Mouse (Mus musculus): ENCODE results near the gene Zfp942. TPM values are rescaled to one million over a fixed set of nuclear protein-coding genes. Genes with fewer than 3 reads are reported as not detected.
"Not testable (repeated sequence)": the region's sequence is repeated elsewhere in the genome, so short reads cannot be mapped to it uniquely, and the experiment has no call there.

The Zfp942 gene
- total RNA-seq (2021): 1 to 10 TPM; 7.6 to 8.7 TPM
- long read RNA-seq, experiment 1, partial matches to known transcripts: 0 of 11 reads
- long read RNA-seq, experiment 1, other reads (novel, unspliced or antisense): 8 of 11 reads
- long read RNA-seq, experiment 2, transcript Zfp942-202 (6 exons, 3,265 nt): major isoform, 6 of 16 reads
- long read RNA-seq, experiment 2, partial matches to known transcripts: 1 of 16 reads
- long read RNA-seq, experiment 2, other reads (novel, unspliced or antisense): 6 of 16 reads

GRCm38 (mm10) chr17:21962107-21962907 is at the start of gene Zfp942, which contains the start of gene Zfp943:
Gene Zfp942, minus strand, starts transcription at chr17:21962464.
Gene Zfp943, plus strand, starts transcription at chr17:21962552.
- DNase-seq: peak; percentile 75 to 76
- intact Hi-C loops (cut with DNase I): loop anchor here (10.0 kb wide), 1 partner anchor 402 kb away; the partner anchor contains the start of genes Zfp758 and Zfp944

- DNase-seq: no peak
- intact Hi-C loops (cut with DNase I): loop anchor here (10.0 kb wide), 1 partner anchor 401 kb away; the partner anchor contains the start of genes Zfp758 and Zfp944
These were observed 1.0 kb upstream of the Zfp942 start for GRCm38 (mm10) chr17:21963302-21963701.

GRCm38 (mm10) chr17:21909456-21910052 is 52.7 kb downstream of the Zfp942 start, which contains the start of gene Zfp995:
Gene Zfp995, minus strand, starts transcription at chr17:21909926.
- peak; percentile 52 to 68 for DNase-seq
- intact Hi-C loops (cut with DNase I): not testable (repeated sequence)

GRCm38 (mm10) chr17:21909039-21909438 is 53.2 kb downstream of the Zfp942 start:
- intact Hi-C loops (cut with DNase I): no loop called here

More at GRCm38 (mm10) chr17:21909039-21909438, 53.2 kb downstream of the Zfp942 start:
- DNase-seq: no peak

Other genes with a start within 250 kb of the Zfp942 start
- gene Zfp229, start 231.7 kb downstream of the Zfp942 start, total RNA-seq (2021): 1 to 10 TPM; 7.4 to 7.5 TPM
- gene Zfp820, start 116.7 kb downstream of the Zfp942 start, total RNA-seq (2021): 1 to 10 TPM; 1.7 to 2.2 TPM
- 1 to 10 TPM; 1.6 TPM for gene Zfp995, start 52.5 kb downstream of the Zfp942 start, total RNA-seq (2021)
- gene Zfp943, start 88 bp upstream of the Zfp942 start, total RNA-seq (2021): 10 to 100 TPM; 17.4 to 18.3 TPM
- gene Zfp947, start 203.7 kb upstream of the Zfp942 start, total RNA-seq (2021): 1 to 10 TPM in 1 of 2 experiments, under 1 TPM in 1; 0.88 to 1.0 TPM

Data from heart, postnatal 14 days (tissue).